Mouse (Mus musculus): ENCODE data around the gene Slc6a17.

Gene Slc6a17

DNA sequence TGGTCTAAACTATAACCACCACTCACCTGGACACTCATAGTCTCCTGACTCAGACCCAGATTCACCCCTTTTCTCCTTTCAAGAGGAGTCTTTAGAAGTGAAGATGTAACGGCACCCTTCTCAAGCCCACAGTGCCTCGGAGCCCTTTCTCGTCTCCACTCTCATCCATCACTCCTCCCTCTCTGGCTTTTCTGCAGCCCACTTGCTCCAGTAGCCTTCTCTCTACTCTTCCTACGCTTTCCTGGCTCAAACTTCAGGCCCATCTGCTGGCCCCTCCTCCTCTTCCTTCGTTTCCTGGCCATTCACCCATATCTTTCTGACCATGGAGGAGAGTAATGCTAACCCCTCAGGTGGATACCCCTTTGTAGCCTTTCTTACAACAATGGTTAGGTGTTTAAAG lies 3.1 kb upstream of the Slc6a17 start:
- DNase-seq: no peak

GRCm38 (mm10) chr3:107516776-107517630 lies 815 bp downstream of the Slc6a17 start:
- no peak for DNase-seq

DNA sequence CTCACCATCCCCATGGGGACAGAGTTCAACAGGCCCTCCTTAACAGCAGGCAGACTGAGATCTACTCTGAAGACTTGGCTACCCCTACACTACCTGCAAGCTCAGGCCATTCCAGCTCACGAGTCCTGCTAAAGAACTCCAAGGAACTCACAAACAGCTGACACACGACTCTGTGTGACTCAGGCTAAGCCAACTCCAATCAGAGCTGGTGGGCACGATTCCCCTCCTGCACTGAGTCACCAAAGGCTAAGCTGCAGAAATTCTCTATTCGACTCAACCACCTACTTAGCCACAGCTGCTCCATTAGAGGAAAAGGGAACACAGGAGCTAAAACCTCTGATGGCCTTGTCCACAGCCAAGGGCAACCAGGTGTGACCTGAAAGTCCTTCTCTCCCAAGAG lies 1.8 kb downstream of the Slc6a17 start:
- DNase-seq: no peak

- no peak for DNase-seq
Observed at GRCm38 (mm10) chr3:107511416-107511815, 6.4 kb downstream of the Slc6a17 start.

DNA sequence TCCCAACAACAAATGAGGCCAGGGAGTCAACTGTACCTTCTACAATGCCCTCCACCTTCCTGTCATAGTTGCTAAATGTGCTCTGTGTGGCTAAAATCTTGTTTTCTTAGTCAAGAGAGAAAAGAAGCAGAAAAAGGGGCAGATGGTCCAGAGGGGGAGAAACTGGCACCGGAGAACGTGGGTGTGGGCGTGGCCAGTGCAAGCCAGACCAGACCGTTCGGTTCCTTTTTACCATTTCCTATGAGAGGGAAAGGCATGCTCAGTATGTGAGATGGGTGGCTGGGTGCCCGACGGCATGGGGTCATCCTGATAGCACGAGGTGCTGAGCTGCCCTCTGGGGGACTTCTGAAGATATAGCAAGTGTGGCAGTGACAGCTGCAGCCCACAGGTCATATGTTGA lies 9.1 kb downstream of the Slc6a17 start:
- DNase-seq: no peak

DNA sequence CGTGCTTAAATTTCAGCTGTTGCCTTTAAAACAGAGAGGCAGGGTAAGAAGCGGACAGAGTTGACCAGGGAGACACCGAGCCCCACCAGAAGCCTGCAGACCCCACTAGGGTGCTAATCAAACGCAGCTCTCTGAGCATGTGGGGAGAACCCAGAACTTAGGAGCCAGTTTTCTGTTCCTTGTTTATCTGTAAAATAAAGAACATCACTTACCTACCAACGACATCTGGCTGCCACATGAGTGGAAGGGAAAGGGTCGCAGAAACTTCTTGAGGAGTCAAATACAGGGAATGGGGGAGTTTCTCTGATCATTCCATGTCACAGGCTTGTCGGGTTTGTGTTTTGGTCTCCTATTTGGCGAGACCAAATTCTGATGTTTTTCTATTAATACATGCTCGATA lies 9.9 kb downstream of the Slc6a17 start:
- DNase-seq: no peak

DNA sequence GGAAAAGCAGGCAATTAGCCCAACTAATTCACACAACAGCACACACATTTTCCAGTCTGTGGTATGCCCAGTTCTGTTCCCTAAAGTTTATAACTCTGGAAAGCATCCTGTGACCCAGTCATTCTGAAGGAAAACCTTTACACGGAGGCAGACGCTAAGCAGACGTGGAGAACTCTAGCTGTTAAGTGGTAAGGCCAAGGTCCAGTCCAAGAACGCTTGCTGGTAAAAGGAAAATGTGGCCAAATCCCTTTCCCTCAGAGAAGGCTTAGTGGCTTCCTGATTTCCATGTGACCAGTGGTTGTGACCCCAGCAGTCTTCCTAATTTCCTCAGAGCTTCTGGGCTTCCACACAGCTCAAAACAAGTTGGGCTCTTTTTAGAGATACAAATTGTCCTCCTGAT lies 11.3 kb downstream of the Slc6a17 start:
- DNase-seq: no peak

DNA sequence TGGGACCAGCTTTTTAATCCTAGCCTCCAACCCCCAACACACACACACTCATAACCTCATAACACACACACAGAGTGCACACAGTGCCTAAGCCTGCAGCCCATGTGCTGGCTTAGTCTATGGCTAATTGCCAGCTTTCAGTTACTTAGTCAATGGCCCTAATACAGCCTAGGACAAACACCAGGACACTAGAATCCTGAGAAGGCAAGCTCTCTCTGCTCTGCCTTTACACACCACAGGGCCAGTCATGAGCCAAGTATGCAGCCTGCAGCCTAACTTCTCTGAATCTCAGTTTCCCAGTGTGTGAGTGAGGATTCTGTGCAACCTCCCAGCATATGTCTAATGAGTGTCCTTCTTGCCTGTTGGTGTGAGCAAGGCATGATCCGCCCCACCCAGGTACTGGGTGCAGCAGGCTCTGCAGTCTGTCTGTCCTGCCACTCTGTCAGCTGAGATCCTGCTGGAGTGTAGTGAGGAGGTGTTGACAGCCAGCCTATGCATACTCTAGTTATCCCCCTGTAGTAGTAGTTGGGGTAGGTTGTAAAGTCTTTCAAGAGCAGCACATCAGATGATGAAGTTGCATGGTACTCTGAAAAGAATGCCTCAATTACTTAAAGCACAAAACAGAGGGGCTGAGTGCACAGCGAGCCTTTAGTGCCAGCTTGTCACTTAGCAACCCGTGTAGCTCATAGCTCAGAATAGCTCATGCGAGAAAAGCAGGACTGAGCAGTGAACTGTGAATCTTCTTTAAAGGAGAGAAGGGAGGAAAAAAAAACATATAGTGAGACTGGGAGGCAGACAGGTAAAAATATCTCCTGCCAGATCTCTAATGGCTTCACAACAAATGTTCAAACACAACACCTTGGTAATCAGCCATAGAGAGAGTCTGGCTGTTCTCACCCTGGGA lies 12.1 kb downstream of the Slc6a17 start:
- no peak for DNase-seq

GRCm38 (mm10) chr3:107504542-107504941 lies 13.3 kb downstream of the Slc6a17 start:
- DNase-seq: no peak

- no peak for DNase-seq
Observed at GRCm38 (mm10) chr3:107503716-107504115, 14.1 kb downstream of the Slc6a17 start.

DNA sequence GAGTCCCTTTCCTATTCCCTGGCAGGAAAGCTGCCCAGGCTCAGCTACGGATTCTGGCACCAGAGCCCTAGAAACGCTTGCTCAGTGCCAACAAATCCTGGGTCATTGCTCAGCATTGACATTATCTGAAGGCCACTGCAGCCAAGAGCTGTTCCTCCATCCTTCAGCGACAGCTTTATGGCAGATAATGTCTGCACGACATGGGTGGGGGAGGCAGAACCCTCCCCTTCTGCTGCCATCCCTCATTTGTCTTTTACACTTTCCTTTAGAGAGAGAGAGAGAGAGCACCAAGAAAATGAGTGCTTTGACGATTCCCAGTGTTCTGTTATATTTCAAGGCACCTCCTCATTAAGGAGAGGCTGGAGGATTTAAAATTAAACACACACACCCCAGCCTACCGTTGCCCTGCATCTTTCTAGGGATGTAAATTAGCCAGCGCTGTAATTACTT lies 16.1 kb downstream of the Slc6a17 start:
- DNase-seq: peak; percentile 95

DNA sequence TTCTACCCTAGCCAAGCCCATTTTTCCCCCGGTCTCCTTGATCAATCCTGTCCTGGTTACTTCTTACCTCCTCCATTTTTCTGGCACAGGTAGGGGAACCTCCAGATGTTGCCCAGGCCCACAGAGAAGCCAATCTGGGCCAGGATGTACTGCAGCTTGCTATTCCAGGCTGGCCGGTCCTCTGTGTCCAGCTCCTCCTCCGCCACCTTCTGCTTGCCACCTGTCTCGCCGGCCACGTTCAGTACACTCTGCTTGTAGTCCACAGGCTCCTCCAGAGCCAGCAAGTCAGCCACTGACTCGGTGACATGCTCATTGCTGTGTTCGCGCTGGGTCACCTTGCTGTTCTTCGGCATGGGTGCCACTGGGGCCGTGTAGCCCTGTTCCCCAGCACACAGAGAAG lies 17.5 kb downstream of the Slc6a17 start:
- no peak for DNase-seq

- no peak for DNase-seq
Observed at GRCm38 (mm10) chr3:107496086-107496850, 21.6 kb downstream of the Slc6a17 start.

- DNase-seq: no peak
Observed at GRCm38 (mm10) chr3:107495524-107495923, 22.3 kb downstream of the Slc6a17 start.

DNA sequence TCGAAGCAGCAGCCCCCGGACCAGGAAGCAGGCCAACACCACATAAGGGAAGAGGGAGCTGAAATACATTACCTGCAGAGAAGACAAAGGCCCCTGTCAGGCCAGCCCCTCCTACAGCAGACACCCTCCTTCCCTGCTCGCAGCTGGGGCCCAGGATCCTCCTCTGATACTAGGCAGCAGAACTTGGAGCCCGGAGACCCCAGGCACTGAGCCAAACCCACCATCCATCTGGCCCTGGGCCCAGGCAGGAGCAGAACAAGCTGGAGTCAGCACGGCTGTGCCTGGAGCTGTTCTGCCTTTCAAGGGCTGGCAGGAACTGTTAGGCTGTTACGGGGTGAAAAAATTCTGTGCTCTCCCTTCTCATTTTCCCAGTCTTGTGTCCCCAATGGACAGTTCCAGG lies 26.4 kb downstream of the Slc6a17 start:
- DNase-seq: no peak

GRCm38 (mm10) chr3:107488637-107489036 lies 29.2 kb downstream of the Slc6a17 start:
- DNase-seq: no peak

DNA sequence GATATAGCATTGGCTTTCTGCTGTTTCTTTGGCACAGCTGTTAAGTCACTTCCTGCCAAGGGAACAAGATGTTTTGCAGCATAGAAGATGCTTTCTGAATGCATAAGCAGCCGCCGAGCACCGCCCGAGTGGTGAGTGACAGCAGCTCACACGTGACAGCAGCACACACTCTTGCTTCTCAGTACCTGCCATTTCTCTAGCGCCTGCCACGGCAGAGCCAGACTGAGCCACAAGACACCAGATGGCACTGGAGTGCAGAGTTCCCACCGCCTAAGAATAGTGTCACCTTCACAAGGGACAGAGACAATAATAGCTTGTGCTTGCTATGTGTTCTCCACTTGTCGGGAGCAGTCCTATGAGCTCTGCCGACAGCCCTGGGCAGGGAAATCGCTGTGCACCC lies 34.5 kb downstream of the Slc6a17 start:
- peak; percentile 96 for DNase-seq

- no peak for DNase-seq
Observed at GRCm38 (mm10) chr3:107480660-107481059, 37.2 kb downstream of the Slc6a17 start.

DNA sequence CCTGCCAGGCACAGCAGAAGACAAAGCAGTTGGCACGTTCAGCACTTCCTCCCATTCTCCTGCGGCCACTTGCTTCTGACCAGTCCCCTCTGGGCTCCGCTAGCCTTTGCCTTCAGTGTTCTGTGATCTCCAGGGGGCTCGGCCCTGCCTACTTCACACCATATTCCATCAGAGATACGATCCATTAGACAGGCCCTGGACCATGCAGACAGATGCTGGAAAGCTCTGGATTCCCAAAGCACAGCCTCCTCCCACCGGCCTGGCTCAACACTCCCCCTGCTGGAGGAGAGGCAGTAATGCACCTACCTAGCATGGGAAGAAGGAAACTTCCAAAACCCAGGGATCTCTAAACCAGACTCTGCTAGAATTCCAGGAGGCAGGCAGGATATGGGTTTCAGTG lies 45.6 kb downstream of the Slc6a17 start:
- DNase-seq: peak; percentile 92

GRCm38 (mm10) chr3:107469059-107469458 lies 48.8 kb downstream of the Slc6a17 start:
- DNase-seq: no peak

GRCm38 (mm10) chr3:107468106-107468505 lies 49.7 kb downstream of the Slc6a17 start:
- no peak for DNase-seq

DNA sequence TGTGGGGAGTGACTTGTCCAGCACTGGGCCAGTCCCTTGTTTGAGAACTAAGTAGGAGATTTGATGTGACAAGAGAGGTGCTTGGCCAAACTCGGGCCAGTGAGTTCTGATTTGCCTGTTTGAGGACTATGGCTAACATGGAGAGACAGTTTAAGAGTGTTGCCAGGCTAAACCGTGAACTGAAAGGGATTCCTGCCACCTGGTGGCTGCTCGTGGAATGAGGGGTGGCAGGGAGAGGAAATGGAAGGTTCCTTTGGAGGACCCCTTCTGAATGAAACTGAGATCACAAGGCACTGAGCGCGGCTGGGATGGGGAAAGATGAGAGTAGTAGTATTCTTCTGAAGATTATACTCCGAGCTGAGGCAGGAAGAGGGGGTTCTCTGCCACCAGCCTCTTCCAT lies 51.2 kb downstream of the Slc6a17 start:
- no peak for DNase-seq

DNA sequence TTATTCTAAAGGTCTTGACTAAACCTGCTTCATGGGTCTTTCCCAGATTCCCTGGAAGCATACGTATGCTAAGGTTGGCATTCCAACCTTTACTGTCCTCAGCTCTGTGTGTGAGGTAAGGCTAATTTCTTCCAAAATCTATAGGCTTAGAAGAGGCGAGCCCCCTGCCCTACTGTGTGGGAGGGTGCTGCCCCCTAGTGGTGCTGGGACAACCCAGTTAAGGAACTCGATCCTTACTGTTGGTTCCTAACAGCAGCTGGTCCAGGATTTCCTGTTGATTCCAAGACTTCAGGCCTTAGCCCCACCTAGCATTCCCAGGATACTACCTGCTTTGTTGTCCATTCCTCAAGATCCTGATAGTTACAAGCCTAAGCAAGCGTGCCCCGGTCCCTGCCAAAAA lies 55.7 kb downstream of the Slc6a17 start:
- peak; percentile 92 for DNase-seq

Measured in heart, adult 11 months (tissue).